Mouse (Mus musculus) kidney, embryonic 15.5 days (tissue): Measurements from ENCODE around the gene Wdr45. TPM values are rescaled to one million over a fixed set of nuclear protein-coding genes. Genes with fewer than 3 reads are reported as not detected.
"Not testable (repeated sequence)": the region's sequence is repeated elsewhere in the genome, so short reads cannot be mapped to it uniquely, and the experiment has no call there.

Experiments used
- ATAC-seq: fragments of 200-750 bp; cut with Nextera tagmentation; replicated peaks from 2 replicates; pipeline ENCODE4 v1.8.0; 2017; ENCODE audit warnings: moderate TSS enrichment; ENCODE audit not compliant: low FRiP score
- H3K27ac ChIP-seq: fragments of 300-500 bp; sonication (generic); 2 replicates; pipeline ENCODE4 v1.5.1; 2015; ENCODE audit warnings: mild to moderate bottlenecking, inconsistent platforms
- H3K27me3 ChIP-seq: fragments of 300-500 bp; sonication (generic); 2 replicates; pipeline ENCODE4 v1.6.1; 2015; ENCODE audit warnings: inconsistent platforms
- H3K36me3 ChIP-seq: fragments of 300-500 bp; sonication (generic); 2 replicates; pipeline ENCODE4 v1.6.1; 2015; ENCODE audit warnings: inconsistent platforms
- H3K4me1 ChIP-seq: fragments of 300-500 bp; sonication (generic); 2 replicates; pipeline ENCODE4 v1.6.1; 2015; ENCODE audit warnings: inconsistent platforms
- H3K4me2 ChIP-seq: fragments of 300-500 bp; sonication (generic); 2 replicates; pipeline ENCODE4 v1.6.1; 2015; ENCODE audit warnings: moderate library complexity, mild to moderate bottlenecking, inconsistent platforms
- H3K4me3 ChIP-seq: fragments of 300-500 bp; sonication (generic); replicated peaks from 2 replicates; pipeline ENCODE4 v1.5.1; 2015; ENCODE audit warnings: mild to moderate bottlenecking, inconsistent platforms
- H3K9ac ChIP-seq: fragments of 300-500 bp; sonication (generic); 2 replicates; pipeline ENCODE4 v1.6.1; 2015; ENCODE audit warnings: mild to moderate bottlenecking, inconsistent platforms
- H3K9me3 ChIP-seq: fragments of 300-500 bp; sonication (generic); replicated peaks from 2 replicates; pipeline ENCODE4 v1.6.1; 2016; ENCODE audit warnings: inconsistent platforms
- WGBS: fragments of 180-500 bp; shearing (Covaris S2); methylation state at CpG from one replicate; pipeline ENCODE4 v1.1.7; 2015; ENCODE audit warnings: mixed read lengths; 5-methylcytosine and 5-hydroxymethylcytosine counted together
- polyA plus RNA-seq: library from polyadenylated mRNA; unstranded; fragments of >200 nt; fragmentation: Nextera tagmentation; extraction: Ambion mirVana; gene quantifications from 2 replicates; pipeline ENCODE4 v1.2.1, GENCODE M21; 2015

Gene Wdr45
- polyA plus RNA-seq: 35.4 and 38.6 TPM in 2 replicates

DNA sequence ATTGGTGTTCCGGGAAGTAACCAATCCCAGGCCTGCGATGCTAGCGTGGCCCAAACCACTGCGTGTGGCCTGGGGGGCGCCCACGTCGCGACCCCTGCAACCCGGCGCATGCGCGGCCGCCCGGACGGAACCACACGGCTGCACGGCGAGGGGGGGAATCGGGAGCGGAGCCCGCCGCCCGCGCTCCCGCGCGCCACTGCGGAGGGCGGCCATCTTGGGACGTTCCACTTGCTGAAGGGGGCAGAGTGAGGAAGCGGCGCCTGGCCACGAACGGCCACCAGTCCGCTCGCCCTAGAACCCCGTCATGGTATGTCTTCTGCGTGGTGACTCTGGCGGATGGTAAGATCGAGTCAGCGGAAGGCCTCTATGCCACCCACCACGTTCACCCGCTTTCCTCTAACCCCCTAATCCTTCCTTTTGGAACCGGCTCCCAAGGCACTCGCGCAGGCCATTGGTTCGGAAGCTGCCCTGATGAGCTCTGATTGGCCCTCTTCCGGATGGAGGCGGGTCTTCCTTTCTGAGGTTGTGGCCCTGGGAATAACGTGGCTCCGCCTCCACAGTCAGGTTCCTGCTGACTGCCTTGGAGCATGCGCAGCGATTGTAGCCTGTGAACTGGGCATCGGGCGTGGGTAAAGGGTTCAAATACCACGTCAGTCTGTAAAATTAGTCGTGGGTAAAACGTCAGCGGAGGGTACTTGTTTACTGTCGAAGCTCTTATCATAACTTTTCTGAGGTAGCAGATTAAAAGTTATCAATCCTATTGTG lies at the start of gene Wdr45:
TSS of gene Wdr45 (plus strand) at position 199 of the 765 bp plus-strand sequence.
- WGBS: 20% methylated on average over 47 of the region's 60 CpGs
- Histone ChIP-seq H3K9ac (peak within 1 kb of the TSS; percentile 26; the same call in 1 of the 2 replicates), H3K4me3 (peak within 1 kb of the TSS; percentile 42), H3K27ac (0 out of 2 replicates have a peak within 1 kb of the TSS, but pooled peaks have one; percentile 41), H3K4me2 (peak within 1 kb of the TSS; percentile 56)
- H3K4me1 ChIP-seq, H3K9me3 ChIP-seq, H3K36me3 ChIP-seq, H3K27me3 ChIP-seq: not testable (repeated sequence)
- peak; percentile 97 for ATAC-seq

- H3K27me3 ChIP-seq: no peaks in the 10 kb centered on the region
- H3K4me3 ChIP-seq: no peak overlapping the region
- H3K9me3 ChIP-seq: no peaks in the 10 kb centered on the region
- peaks cover 46% of the 10 kb centered on the region for H3K36me3 ChIP-seq
- WGBS: 90% methylated on average over 11 of the region's 11 CpGs
- no peak overlapping the region for H3K9ac ChIP-seq
- no peak overlapping the region for H3K27ac ChIP-seq
- no peaks in the 10 kb centered on the region for H3K4me1 ChIP-seq
- no peak for ATAC-seq
- no peak overlapping the region for H3K4me2 ChIP-seq
Observed at GRCm38 (mm10) chrX:7664791-7665190, 49.3 kb upstream of the Wdr45 start.

GRCm38 (mm10) chrX:7665739-7666502 lies 48.2 kb upstream of the Wdr45 start:
- 73% methylated on average over 21 of the region's 21 CpGs for WGBS
- H3K9ac ChIP-seq: no peak overlapping the region
- H3K4me1 ChIP-seq: no peaks in the 10 kb centered on the region
- H3K4me3 ChIP-seq: no peak overlapping the region
- no peaks in the 10 kb centered on the region for H3K9me3 ChIP-seq
- H3K27me3 ChIP-seq: no peaks in the 10 kb centered on the region
- no peak overlapping the region for H3K27ac ChIP-seq
- no peak overlapping the region for H3K4me2 ChIP-seq
- no peak for ATAC-seq
- peaks cover 41% of the 10 kb centered on the region for H3K36me3 ChIP-seq

DNA sequence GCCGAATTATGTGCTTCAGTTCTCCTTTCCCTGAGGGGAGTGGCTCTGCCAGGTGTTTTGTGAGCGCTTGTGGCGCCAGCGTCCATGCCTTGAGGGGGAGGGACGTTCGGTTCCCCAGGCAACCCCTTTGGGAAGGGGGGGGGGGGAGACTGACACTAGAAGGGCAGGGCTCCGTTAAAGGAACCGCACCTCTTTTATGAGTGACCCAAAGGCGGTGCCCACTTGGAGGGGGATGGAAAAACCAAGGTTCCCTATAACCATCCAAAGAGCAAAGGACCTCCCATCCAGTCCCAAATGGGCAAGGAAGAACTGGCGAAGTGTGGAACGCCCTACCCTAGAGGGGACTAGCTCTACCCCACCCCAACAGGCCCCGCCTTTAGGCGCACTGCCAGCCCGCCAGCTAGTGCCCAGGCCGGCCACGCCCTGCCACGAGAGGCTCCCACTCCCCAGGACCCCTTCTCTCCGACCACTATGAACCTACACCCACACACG lies 43.7 kb upstream of the Wdr45 start:
- Histone ChIP-seq H3K4me1 (peaks cover 27% of the 10 kb centered on the region), H3K9me3 (no peaks in the 10 kb centered on the region), H3K9ac (peak overlapping the region; percentile 52), H3K36me3 (peaks cover 25% of the 10 kb centered on the region), H3K4me3 (peak overlapping the region; percentile 53), H3K27me3 (no peaks in the 10 kb centered on the region), H3K4me2 (peak overlapping the region; percentile 62), H3K27ac (peak overlapping the region; percentile 91)
- peak; percentile 79 for ATAC-seq
- 20% methylated on average over 17 of the region's 19 CpGs for WGBS

DNA sequence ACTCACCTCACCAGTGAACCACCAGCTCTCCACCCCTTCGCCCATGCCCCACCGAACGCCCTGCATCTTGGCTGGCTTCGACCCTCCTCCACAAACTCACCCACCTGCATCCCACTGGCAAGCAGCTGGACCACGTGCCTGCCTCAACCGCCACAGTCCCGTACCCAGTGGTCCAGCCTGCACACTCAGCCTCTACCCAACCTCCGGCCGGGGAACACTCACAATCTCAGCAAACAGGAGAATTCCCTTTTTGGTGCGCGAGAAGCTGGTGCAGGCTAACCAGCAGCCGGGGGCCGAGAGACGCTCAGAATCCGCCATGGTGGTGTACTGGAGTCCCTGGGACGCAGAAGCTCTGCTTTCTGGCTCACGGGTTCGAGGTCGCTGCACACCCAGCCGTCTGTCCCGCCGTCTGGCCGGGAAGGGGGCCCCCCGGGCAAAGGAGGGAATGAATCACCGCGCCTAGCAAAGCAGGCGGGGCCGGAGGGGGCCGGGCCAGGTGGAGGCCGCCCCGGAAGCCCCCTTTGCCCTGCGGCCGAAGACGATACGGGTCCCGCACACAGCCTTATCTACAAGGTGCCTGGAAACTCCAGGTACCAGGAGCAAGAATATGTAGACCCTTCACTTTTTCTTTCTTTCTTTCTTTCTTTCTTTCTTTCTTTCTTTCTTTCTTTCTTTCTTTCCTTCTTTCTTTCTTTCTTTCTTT lies 43.1 kb upstream of the Wdr45 start, which contains the start of gene Plp2:
TSS of gene Plp2 (minus strand) at position 470 of the 703 bp plus-strand sequence.
- peaks cover 23% of the 10 kb centered on the region for H3K36me3 ChIP-seq
- H3K4me1 ChIP-seq: peaks cover 27% of the 10 kb centered on the region
- ATAC-seq: peak; percentile 40
- H3K4me2 ChIP-seq: peak within 1 kb of the TSS; percentile 62
- WGBS: 23% methylated on average over 35 of the region's 36 CpGs
- H3K27me3 ChIP-seq: no peaks in the 10 kb centered on the region
- H3K4me3 ChIP-seq: peak within 1 kb of the TSS; percentile 53
- no peaks in the 10 kb centered on the region for H3K9me3 ChIP-seq
- H3K27ac ChIP-seq: peak within 1 kb of the TSS; percentile 91
- peak within 1 kb of the TSS; percentile 52 for H3K9ac ChIP-seq

DNA sequence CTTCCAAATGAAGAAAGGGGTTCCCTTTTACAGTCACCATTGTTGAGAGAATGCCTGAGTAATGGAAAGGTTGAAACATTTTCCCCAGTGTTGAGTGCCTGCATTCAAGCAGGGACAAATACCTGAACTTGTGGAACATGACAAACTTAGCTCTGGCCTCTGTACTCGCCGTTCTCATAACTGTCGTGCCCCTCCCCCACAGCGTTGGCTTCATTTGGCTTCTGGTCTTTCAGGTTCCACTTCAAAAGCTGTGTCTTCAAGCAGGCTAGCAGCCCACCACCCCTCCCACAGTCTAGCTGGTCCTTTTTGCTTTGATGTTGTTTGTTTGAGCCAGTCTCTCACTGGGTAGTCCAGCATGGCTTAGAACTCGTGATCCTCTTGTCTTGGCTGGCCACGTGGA lies 41.4 kb upstream of the Wdr45 start:
- H3K9ac ChIP-seq: no peak overlapping the region
- 0 out of 2 replicates have a peak, but pooled peaks cover 7% of the 10 kb centered on the region for H3K36me3 ChIP-seq
- no peak overlapping the region for H3K4me2 ChIP-seq
- 38% methylated on average over 6 of the region's 6 CpGs for WGBS
- no peak overlapping the region for H3K4me3 ChIP-seq
- no peaks in the 10 kb centered on the region for H3K9me3 ChIP-seq
- H3K4me1 ChIP-seq: peaks cover 27% of the 10 kb centered on the region
- 0 out of 2 replicates have a peak overlapping the region, but pooled peaks have one; percentile 87 for H3K27ac ChIP-seq
- no peaks in the 10 kb centered on the region for H3K27me3 ChIP-seq
- no peak for ATAC-seq

DNA sequence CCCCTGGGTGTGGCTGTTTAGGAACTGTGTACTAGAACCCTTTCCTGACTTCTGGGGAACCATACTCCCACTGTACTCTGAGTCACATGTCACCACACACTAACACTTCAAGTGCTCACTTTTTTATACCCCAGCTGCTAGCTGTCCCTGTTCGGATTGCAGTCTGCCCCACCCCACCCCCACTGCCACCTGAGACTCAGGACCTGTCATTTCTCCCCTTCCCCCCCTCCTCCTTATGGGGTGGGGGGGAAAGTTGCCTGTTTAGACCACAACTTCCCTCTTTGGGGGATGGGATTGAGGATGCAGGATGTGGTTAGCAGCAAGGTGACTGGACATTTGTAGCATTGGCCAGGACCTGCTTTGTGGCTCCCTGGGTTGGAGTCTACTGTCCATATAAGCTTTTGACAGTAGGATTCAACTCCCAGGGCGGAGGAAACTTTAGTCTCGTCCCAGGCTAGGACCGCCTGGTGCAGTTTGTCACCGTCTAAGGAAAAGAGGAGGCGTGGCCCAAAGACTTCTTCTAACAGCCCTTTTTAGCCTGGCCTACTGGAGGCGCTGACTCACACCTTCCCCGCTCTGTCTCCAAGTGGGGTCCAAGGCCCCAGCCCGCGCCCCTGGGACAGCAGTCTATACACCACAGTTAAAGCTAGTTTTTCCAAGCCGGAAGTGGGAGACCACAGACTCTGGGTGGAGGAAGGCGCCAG lies 40.4 kb upstream of the Wdr45 start:
- no peaks in the 10 kb centered on the region for H3K9me3 ChIP-seq
- H3K4me1 ChIP-seq: peaks cover 27% of the 10 kb centered on the region
- no peaks in the 10 kb centered on the region for H3K27me3 ChIP-seq
- peak overlapping the region; percentile 61 for H3K4me2 ChIP-seq
- H3K27ac ChIP-seq: peak overlapping the region; percentile 87
- H3K4me3 ChIP-seq: peak overlapping the region; percentile 32
- H3K9ac ChIP-seq: no peak overlapping the region
- H3K36me3 ChIP-seq: 0 out of 2 replicates have a peak, but pooled peaks cover 5% of the 10 kb centered on the region
- 26% methylated on average over 12 of the region's 12 CpGs for WGBS
- peak; percentile 27 for ATAC-seq

DNA sequence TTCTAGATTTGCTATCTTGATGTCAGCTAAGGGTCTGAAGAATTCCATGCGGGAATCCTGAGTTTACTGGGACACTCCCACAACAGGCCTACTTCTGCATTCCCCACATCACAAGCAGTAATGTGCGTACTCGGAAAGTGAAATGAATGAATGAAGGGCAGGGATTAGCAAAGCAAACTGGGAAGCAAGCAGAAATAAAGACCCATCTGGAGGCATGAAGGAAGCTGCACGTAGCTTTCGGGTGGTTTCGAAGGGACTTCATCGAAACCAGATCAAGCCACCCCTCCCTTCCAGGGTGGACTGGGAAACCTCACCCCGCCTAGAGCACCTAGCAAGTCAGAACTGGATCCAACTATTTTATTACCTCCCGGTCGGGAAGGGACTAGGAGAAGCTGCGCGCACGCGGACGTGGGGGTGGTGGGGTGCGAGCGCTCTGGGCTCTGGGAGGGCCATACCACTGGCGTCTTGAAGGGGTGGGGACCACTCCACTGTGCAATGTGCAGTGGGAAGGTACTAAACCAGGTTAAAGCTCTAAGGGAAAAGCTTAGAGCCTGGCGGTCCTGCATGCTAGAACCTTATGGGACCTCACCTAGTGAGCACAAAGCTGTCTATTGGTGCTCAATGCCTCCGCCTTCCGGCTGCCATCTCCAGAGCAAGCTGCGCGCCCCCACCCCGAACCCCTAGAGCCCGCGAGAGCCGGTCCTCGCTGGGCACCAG lies 39.7 kb upstream of the Wdr45 start:
- 29% methylated on average over 28 of the region's 28 CpGs for WGBS
- Histone ChIP-seq H3K4me1 (peaks cover 27% of the 10 kb centered on the region), H3K4me3 (peak overlapping the region; percentile 32), H3K27ac (peak overlapping the region; percentile 87), H3K27me3 (no peaks in the 10 kb centered on the region), H3K9me3 (no peaks in the 10 kb centered on the region), H3K4me2 (peak overlapping the region; percentile 61), H3K9ac (peak overlapping the region; percentile 26; the same call in 1 of the 2 replicates), H3K36me3 (no peaks in the 10 kb centered on the region)
- ATAC-seq: peak; percentile 44

GRCm38 (mm10) chrX:7675001-7675380 lies 39.1 kb upstream of the Wdr45 start:
- Histone ChIP-seq H3K9ac (peak overlapping the region; percentile 26; the same call in 1 of the 2 replicates), H3K4me3 (peak overlapping the region; percentile 32), H3K36me3 (no peaks in the 10 kb centered on the region), H3K4me2 (peak overlapping the region; percentile 61), H3K27me3 (no peaks in the 10 kb centered on the region), H3K27ac (peak overlapping the region; percentile 87), H3K9me3 (no peaks in the 10 kb centered on the region), H3K4me1 (peaks cover 27% of the 10 kb centered on the region)
- 36% methylated on average over 10 of the region's 10 CpGs for WGBS
- ATAC-seq: no peak

- no peak overlapping the region for H3K27ac ChIP-seq
- 48% methylated on average over 3 of the region's 3 CpGs for WGBS
- H3K9ac ChIP-seq: no peak overlapping the region
- H3K36me3 ChIP-seq: no peaks in the 10 kb centered on the region
- no peaks in the 10 kb centered on the region for H3K9me3 ChIP-seq
- no peak for ATAC-seq
- no peak overlapping the region for H3K4me3 ChIP-seq
- peak overlapping the region; percentile 59; the same call in 1 of the 2 replicates for H3K4me2 ChIP-seq
- H3K4me1 ChIP-seq: peaks cover 11% of the 10 kb centered on the region
- no peaks in the 10 kb centered on the region for H3K27me3 ChIP-seq
Observed at GRCm38 (mm10) chrX:7678986-7679385, 35.1 kb upstream of the Wdr45 start.
